Mouse (Mus musculus): Measurements from ENCODE around the gene Fam129a.

DNA sequence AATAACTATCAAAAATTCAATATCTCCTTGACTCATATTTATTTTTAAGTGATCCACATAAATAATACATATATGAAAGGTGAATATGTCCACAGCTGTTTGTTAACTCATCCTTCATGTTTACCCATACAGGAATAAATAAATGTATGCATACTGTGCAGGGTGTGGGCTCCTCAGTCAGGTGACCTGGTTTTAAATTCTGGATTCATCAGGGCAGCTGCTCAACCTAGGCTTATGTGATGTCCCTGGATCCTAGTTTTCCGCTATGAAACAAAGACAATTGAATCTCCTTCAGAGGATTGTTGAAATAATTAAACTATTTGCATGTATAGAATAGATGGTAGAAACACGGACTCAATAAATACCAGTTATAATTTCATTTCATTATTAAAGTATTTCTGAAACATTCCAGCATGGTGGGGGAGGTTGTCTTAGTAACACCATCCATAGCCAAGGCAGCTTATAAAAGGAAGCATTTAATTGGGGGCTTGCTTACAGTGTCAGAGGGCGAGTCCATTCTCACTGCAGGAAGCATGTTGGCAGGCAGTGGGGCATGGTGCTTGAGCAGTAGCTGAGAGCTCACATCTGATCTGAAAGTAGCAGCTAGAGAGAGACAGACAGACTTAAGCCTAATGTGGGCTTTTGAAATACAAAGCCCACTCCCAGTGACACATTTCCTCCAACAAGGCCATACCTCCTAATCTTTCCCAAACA, 198.4 kb downstream of the Fam129a start:
- TF ChIP-seq POLR2A (IDR thresholded peaks at IDR 0.05; ENCODE audit: control insufficient read depth, extremely low read depth, insufficient read depth, low read length, poor library complexity): no peak
- TF ChIP-seq CTCF (IDR thresholded peaks at IDR 0.05; ENCODE audit: borderline replicate concordance, control insufficient read depth, extremely low read depth, insufficient read depth, low read length, poor library complexity): no peak

Data from thymus, adult 2 months (tissue).